Mouse (Mus musculus) liver, embryonic 14.5 days (tissue): ENCODE data around the gene Nup93.

ENCODE experiments used
- CTCF ChIP-seq: IDR thresholded peaks from 2 replicates; pipeline ENCODE4 v1.5.1; 2016; ENCODE audit warnings: antibody characterized with exemption, low read depth, control low read depth
- EP300 ChIP-seq: IDR thresholded peaks from 2 replicates; pipeline ENCODE4 v1.6.1; 2016; ENCODE audit warnings: antibody characterized with exemption, low read depth

DNA sequence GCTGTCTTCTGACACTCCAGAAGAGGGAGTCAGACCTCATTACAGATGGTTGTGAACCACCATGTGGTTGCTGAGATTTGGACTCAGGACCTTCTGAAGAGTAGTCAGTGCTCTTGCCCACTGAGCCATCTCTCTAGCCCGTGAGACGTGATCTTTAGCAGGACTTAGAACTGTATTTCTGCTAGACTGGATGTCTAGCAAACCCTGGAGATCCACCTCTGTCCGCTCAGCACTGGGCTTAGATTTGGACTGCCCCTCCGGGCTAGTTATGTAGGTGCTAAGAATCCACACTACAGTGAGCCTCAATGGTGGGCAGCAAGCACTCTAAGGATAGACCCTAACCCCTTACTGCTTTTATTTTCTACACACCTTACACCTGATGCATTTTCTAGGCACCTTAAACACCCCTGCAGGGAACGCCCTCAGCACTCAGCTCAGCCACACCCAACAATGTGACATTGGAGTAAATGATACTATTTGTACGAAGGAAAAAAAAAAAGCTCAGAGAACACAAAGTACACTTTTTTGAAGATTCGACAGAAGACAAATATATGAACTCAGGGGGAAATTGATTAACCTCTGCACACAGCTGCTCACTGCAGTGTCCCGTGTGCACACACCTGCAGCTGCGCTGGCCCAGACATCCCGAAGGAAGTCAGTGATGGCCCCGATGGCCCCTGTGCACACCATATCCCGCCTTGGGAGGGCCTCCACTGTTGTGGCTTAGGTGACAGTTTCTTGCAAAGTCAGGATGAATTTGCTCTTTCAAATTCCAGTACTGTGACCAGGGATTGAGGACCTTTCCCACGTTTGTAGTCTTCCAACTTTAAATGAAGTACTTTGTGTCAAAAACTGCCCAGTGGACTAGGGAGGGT, 32.1 kb upstream of the Nup93 start:
- TF ChIP-seq CTCF (no peak), EP300 (no peak)
